Mouse (Mus musculus): ENCODE measurements at regions not wholly inside any gene's neighbourhood (a gene's known extent, or its start where the extent isn't known, plus 50 kb on each side); places are given as distances from the start of the nearest gene placed in this dataset.

DNA sequence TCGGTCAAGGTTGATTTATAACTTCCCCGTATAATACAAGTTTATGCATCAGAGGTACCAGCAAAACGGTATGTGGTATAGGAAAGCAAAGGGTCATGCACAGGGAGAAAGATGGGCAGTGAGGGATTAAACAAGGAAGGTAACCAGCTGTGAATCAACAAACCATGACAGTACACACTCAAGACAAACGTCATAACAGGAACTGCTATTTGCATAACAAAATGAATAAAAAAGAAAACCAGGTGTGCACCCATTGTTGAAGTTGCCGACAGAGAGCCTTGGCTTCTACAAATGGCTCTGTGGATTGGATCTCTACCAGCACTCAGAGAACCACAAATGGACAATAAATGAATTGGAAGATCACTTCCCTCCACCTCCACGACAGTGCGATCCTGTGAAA lies 170.1 kb upstream of the Dkk2 start:
- TF ChIP-seq CTCF (IDR thresholded peaks at IDR 0.05; ENCODE audit: control insufficient read depth, insufficient read depth, insufficient replicate concordance, low read depth, low read length) (no peak), POLR2A (IDR thresholded peaks at IDR 0.05; ENCODE audit: control insufficient read depth, low read depth, low read length) (no peak)
